Mouse (Mus musculus): ENCODE measurements at regions not wholly inside any gene's neighbourhood (a gene's known extent, or its start where the extent isn't known, plus 50 kb on each side); places are given as distances from the start of the nearest gene placed in this dataset.

DNA sequence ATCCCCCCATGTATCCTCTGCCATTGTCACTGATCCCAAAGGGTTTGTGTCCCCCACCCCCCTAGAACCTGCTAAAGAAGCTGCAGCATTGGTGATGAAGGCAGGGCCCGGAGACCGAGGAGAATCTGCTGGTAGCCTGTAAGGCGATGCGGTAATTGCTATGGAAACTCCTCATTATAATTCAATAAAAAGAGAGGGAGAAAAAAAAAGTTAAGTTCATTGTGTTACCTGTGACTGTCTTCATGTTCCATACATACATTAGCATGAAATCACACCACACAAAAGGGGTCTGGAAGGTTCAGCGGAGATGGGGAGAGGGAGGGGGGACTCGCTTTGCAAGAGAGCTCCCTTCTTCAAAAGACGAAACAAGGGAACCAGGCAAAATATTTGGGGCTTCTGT lies 123.5 kb downstream of the Gm26897 start:
- no peak for TF ChIP-seq POLR2A (IDR thresholded peaks at IDR 0.05; ENCODE audit: insufficient read depth, low read depth, low read length)
- no peak for TF ChIP-seq CTCF (IDR thresholded peaks at IDR 0.05; ENCODE audit: insufficient read depth, low read depth, low read length)
